14 mouse cellular contexts compared by ENCODE assay signal in genomic region chr10:26152586-26152985, GRCm38 (mm10).
"Had no signal": no experiment of that assay in that cellular context is flagged by ENCODE, and none has a peak within 500 bp of the region (broad histone marks: within the 10 kb centered on the region; RNA-seq: fewer than 3 reads in every experiment).

No protein-coding gene starts in this region.

- H3K27me3 ChIP-seq: kidney, embryonic 15.5 days; liver, embryonic 13.5 days; midbrain, embryonic 12.5 days; neural tube, embryonic 12.5 days; neural tube, embryonic 15.5 days had no signal

- ATAC-seq: intestine, postnatal 0 days had no signal

- H3K4me1 ChIP-seq: kidney, embryonic 15.5 days; liver, embryonic 13.5 days; midbrain, embryonic 12.5 days; neural tube, embryonic 12.5 days; neural tube, embryonic 15.5 days had no signal

- DNase-seq: kidney, adult 8-10 months; kidney, postnatal 14 days; liver, embryonic 13.5 days; lung, adult 2 months; lung, postnatal 14 days; lung, postnatal 4 days; right cerebral cortex, adult 18-20 months; right cerebral cortex, postnatal 14 days; thymus, postnatal 25 days had no signal

- H3K4me2 ChIP-seq: kidney, embryonic 15.5 days; liver, embryonic 13.5 days; midbrain, embryonic 12.5 days; neural tube, embryonic 12.5 days; neural tube, embryonic 15.5 days had no signal

- H3K4me3 ChIP-seq: kidney, embryonic 15.5 days; liver, embryonic 13.5 days; midbrain, embryonic 12.5 days; neural tube, embryonic 12.5 days; neural tube, embryonic 15.5 days had no signal

- H3K9me3 ChIP-seq: kidney, embryonic 15.5 days; liver, embryonic 13.5 days; midbrain, embryonic 12.5 days; neural tube, embryonic 12.5 days; neural tube, embryonic 15.5 days had no signal

- H3K36me3 ChIP-seq: kidney, embryonic 15.5 days; liver, embryonic 13.5 days; midbrain, embryonic 12.5 days; neural tube, embryonic 12.5 days; neural tube, embryonic 15.5 days had no signal

- H3K9ac ChIP-seq: kidney, embryonic 15.5 days; liver, embryonic 13.5 days; midbrain, embryonic 12.5 days; neural tube, embryonic 12.5 days; neural tube, embryonic 15.5 days had no signal

- H3K27ac ChIP-seq: kidney, embryonic 15.5 days; liver, embryonic 13.5 days; midbrain, embryonic 12.5 days; neural tube, embryonic 12.5 days; neural tube, embryonic 15.5 days had no signal
